Mouse (Mus musculus) neural tube, embryonic 11.5 days (tissue): ENCODE measurements at regions not wholly inside any gene's neighbourhood (a gene's known extent, or its start where the extent isn't known, plus 50 kb on each side); places are given as distances from the start of the nearest gene placed in this dataset.

ENCODE experiments used
- ATAC-seq: fragments of 200-750 bp; cut with Nextera tagmentation; 2 replicates; pipeline ENCODE4 v1.8.0; 2017; ENCODE audit warnings: moderate number of reproducible peaks, mild to moderate bottlenecking, moderate TSS enrichment, moderate library complexity; ENCODE audit not compliant: insufficient read depth, low FRiP score, low TSS enrichment
- DNase-seq: peaks from one replicate; pipeline ENCODE4 v3.0.0-alpha.2; 2015; ENCODE audit warnings: low spot score
- H3K27ac ChIP-seq: fragments of 300-500 bp; sonication (generic); 2 replicates; pipeline ENCODE4 v1.5.1; 2014; ENCODE audit warnings: low read depth, mild to moderate bottlenecking, low read length
- H3K27me3 ChIP-seq: fragments of 300-500 bp; sonication (generic); 2 replicates; pipeline ENCODE4 v1.6.1; 2014; ENCODE audit warnings: mild to moderate bottlenecking, low read length, mixed read lengths; ENCODE audit not compliant: control insufficient read depth, insufficient read depth
- H3K36me3 ChIP-seq: fragments of 300-500 bp; sonication (generic); 2 replicates; pipeline ENCODE4 v1.6.1; 2014; ENCODE audit warnings: mild to moderate bottlenecking, low read length, moderate library complexity, mixed read lengths; ENCODE audit not compliant: control insufficient read depth, insufficient read depth
- H3K4me1 ChIP-seq: fragments of 300-500 bp; sonication (generic); 2 replicates; pipeline ENCODE4 v1.6.1; 2014; ENCODE audit warnings: low read length, mixed read lengths; ENCODE audit not compliant: control insufficient read depth, insufficient read depth
- H3K4me2 ChIP-seq: fragments of 300-500 bp; sonication (generic); 2 replicates; pipeline ENCODE4 v1.6.1; 2014; ENCODE audit warnings: low read depth, mild to moderate bottlenecking, moderate library complexity
- H3K4me3 ChIP-seq: fragments of 300-500 bp; sonication (generic); 2 replicates; pipeline ENCODE4 v1.5.1; 2014; ENCODE audit warnings: low read depth, low read length
- H3K9ac ChIP-seq: fragments of 300-500 bp; sonication (generic); 2 replicates; pipeline ENCODE4 v1.6.1; 2014; ENCODE audit warnings: mild to moderate bottlenecking, low read length
- H3K9me3 ChIP-seq: fragments of 300-500 bp; sonication (generic); 2 replicates; pipeline ENCODE4 v1.6.1; 2016; ENCODE audit warnings: low read length; ENCODE audit not compliant: control insufficient read depth
- WGBS: fragments of 180-500 bp; shearing (Covaris S2); extraction: QIAGEN DNeasy Blood & Tissue Kit; methylation state at CpG from one replicate; pipeline ENCODE4 v1.1.7; 2014; 5-methylcytosine and 5-hydroxymethylcytosine counted together

DNA sequence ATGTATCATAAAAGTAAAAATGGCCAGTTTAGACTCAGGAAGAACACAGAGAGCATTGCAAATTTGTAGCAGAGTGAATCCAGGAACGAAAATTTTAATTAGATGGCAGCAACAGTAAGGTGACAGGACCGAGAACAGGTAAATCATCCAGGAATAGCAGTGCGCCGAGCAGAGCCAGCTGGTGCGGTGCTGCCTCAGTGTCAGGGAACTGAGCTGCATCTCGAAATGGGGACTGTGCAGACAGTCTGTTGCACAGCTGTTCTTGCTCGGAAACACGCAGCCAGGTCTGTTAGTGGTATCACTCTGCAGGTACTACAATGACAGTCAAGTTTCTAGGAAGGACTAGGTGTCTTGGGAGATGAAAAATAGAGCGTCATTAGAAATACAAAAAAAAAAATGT is 490.8 kb downstream of the Prkd1 start:
- no peaks in the 10 kb centered on the region for H3K36me3 ChIP-seq
- DNase-seq (no peak), ATAC-seq (no peak)
- no peaks in the 10 kb centered on the region for H3K27me3 ChIP-seq
- no peak overlapping the region for H3K4me3 ChIP-seq
- 73% methylated on average over 9 of the region's 9 CpGs for WGBS
- no peak overlapping the region for H3K9ac ChIP-seq
- no peak overlapping the region for H3K4me2 ChIP-seq
- no peaks in the 10 kb centered on the region for H3K4me1 ChIP-seq
- no peaks in the 10 kb centered on the region for H3K9me3 ChIP-seq
- H3K27ac ChIP-seq: no peak overlapping the region

DNA sequence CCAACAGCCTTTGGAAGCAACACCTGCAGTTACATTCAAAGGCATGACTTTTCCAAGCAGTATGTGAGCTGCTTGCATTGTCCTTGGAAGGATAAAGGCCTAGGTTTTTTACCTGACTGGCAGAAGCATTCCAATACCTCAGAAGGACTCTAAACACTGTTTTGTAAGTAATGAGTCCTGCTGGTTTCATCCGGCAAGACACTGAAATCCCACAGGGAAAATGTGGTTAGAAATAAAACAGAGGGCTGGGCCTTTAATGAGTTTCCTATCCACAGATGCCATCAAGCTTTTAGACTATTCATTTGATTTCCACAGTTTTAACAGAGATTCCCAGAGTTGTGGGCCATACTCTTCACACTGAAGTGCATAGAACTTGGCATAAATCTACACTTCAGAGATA is 461.6 kb downstream of the Prkd1 start:
- Histone ChIP-seq H3K27ac (no peak overlapping the region), H3K4me1 (peaks cover 7% of the 10 kb centered on the region; the same call in 1 of the 2 replicates), H3K27me3 (no peaks in the 10 kb centered on the region), H3K36me3 (no peaks in the 10 kb centered on the region), H3K4me3 (no peak overlapping the region), H3K4me2 (no peak overlapping the region), H3K9me3 (no peaks in the 10 kb centered on the region), H3K9ac (no peak overlapping the region)
- ATAC-seq: no peak
- 55% methylated on average over 1 of the region's 1 CpGs for WGBS
- no peak for DNase-seq

DNA sequence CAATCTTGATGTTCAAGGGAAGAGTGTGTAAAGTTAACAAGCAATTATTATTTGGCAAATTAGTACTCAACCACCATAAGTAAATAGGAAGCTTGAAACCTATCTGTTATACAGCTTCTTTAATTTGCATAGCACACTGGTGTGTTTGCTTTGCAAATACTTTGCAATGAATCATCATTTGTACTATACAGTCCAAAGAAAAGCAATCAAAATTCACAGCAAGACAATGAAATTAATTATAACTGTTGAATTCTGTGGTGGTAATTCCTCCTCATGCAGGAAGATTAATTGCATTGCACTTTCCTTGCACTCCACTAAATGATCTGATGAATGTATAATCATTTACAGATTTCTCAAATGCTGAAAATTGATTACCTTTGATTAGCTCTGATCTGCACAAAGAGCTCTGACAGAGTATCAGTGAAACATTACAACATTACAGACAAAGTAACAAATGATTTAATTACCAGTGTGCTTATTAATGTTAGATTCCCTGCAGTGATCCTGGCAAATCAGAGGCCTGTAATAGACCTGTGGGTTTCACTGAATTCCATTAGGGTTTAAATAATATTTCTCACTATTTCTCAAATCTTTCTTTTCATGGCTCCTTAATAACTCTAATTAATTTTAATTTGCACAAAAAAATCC is 457.9 kb downstream of the Prkd1 start:
- H3K4me1 ChIP-seq: peaks cover 7% of the 10 kb centered on the region; the same call in 1 of the 2 replicates
- H3K4me2 ChIP-seq: no peak overlapping the region
- no peak overlapping the region for H3K9ac ChIP-seq
- H3K27ac ChIP-seq: no peak overlapping the region
- DNase-seq (no peak), ATAC-seq (no peak)
- H3K9me3 ChIP-seq: no peaks in the 10 kb centered on the region
- no peaks in the 10 kb centered on the region for H3K36me3 ChIP-seq
- H3K4me3 ChIP-seq: no peak overlapping the region
- no peaks in the 10 kb centered on the region for H3K27me3 ChIP-seq

DNA sequence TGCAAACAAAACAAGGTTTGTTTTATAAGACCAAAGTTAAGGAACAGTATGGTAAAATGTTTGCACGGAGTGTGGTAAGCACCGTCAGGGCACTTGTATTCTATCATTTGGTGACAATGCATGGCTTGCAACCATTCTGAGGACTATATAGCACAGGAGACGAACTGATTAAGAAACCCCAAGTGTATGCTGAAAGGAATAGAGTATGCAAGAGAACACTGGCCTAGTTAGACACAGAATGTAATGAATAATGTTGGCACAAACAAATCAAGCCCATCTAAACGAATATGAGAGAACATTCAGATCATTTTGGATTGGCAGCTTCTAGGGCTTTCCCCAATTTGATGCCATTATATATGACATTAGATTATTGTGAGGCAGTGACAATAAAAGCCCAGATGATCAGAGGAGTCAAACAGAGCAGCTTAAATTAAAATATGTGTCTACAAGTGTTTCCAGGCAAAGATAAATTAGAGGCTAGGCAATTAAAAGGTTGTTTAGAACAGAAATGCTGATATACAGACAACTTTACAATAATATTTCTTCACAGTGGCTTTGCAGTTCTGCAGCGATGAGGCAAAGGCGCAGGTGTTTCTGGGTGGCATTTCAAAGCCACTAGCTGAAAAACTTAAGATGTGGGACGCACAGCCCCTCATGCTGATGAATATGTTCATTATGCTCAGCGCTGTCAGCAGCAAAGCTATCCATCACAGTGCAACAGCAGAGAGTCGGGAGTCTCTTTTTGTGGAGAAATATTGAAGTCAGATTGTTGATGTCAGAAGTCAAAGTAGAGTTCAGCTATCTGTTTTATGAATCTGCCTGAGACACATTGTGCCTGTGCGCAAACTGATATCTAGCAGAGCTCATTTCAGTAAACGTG is 456.9 kb downstream of the Prkd1 start:
- Histone ChIP-seq H3K27ac (no peak overlapping the region), H3K36me3 (no peaks in the 10 kb centered on the region), H3K4me1 (peaks cover 7% of the 10 kb centered on the region; the same call in 1 of the 2 replicates), H3K4me3 (no peak overlapping the region), H3K9ac (no peak overlapping the region), H3K9me3 (no peaks in the 10 kb centered on the region), H3K4me2 (no peak overlapping the region), H3K27me3 (no peaks in the 10 kb centered on the region)
- WGBS: 62% methylated on average over 11 of the region's 11 CpGs
- no peak for ATAC-seq
- peak; percentile 22 for DNase-seq

DNA sequence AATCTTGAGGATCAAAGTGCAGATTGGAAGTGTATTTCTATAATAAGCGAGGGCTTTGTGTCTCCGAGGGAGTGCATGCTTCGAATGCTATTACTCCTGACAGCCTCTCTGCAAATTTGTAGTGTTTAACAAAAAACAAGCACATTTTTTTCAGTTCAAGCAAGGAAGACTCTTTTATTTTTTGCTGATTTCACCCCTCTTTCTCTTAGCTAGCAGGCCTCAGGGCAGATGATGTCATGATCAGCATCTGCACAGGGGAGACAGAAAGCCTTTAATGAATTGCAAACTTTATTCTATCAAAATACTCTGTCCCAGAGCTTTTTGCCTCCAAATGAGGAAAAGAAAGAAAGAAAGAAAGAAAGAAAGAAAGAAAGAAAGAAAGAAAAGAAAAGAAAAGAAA is 455.4 kb downstream of the Prkd1 start:
- WGBS: 72% methylated on average over 3 of the region's 3 CpGs
- no peak for ATAC-seq
- no peak overlapping the region for H3K27ac ChIP-seq
- H3K4me2 ChIP-seq: no peak overlapping the region
- no peaks in the 10 kb centered on the region for H3K27me3 ChIP-seq
- peaks cover 7% of the 10 kb centered on the region; the same call in 1 of the 2 replicates for H3K4me1 ChIP-seq
- no peak overlapping the region for H3K4me3 ChIP-seq
- no peaks in the 10 kb centered on the region for H3K36me3 ChIP-seq
- no peak overlapping the region for H3K9ac ChIP-seq
- H3K9me3 ChIP-seq: no peaks in the 10 kb centered on the region
- DNase-seq: no peak

DNA sequence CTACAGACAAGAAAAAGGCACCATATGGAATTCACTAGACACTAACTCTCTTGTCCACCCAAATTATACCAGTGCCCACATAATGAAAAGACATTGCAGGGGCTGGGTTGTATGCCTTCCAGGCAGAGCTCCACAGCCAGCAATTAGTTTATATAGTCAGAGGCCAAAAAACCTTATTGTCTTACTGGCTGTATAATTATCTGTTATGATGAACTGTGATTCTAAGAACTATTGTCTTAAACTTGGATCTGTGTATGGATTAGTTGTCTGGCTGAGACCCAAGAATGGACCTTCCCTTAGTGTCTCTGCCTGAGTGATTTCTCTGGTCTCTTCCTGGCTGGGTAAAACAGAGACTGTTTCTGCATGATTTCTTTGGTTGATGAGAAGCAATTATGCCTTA is 454.2 kb downstream of the Prkd1 start:
- H3K9me3 ChIP-seq: no peaks in the 10 kb centered on the region
- no peak overlapping the region for H3K4me2 ChIP-seq
- ATAC-seq: no peak
- H3K27me3 ChIP-seq: no peaks in the 10 kb centered on the region
- H3K36me3 ChIP-seq: no peaks in the 10 kb centered on the region
- no peak overlapping the region for H3K9ac ChIP-seq
- H3K27ac ChIP-seq: no peak overlapping the region
- no peak for DNase-seq
- H3K4me3 ChIP-seq: no peak overlapping the region
- peaks cover 7% of the 10 kb centered on the region; the same call in 1 of the 2 replicates for H3K4me1 ChIP-seq

DNA sequence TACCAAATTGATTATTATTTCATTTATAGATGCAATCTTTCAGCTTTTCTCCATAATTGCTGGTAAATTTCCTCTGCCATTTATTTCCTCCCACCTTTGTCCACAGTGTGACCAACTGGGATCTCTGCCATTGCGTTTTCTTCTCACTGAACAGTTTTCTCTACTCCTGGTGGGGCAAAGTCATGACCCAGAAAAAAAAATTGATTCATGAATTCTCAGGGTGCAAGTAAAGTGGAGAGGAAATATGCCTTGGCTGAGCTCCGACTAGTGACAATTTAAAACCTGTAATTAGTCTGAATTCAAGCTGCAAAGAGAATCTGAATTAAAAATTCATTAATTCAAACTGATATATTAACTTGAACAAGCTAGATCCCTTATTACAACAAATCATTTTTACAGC is 452.6 kb downstream of the Prkd1 start:
- no peaks in the 10 kb centered on the region for H3K36me3 ChIP-seq
- H3K9me3 ChIP-seq: no peaks in the 10 kb centered on the region
- H3K27me3 ChIP-seq: no peaks in the 10 kb centered on the region
- ATAC-seq: no peak
- H3K4me3 ChIP-seq: no peak overlapping the region
- no peak overlapping the region for H3K9ac ChIP-seq
- H3K4me1 ChIP-seq: peaks cover 7% of the 10 kb centered on the region; the same call in 1 of the 2 replicates
- WGBS: 52% methylated on average over 2 of the region's 2 CpGs
- no peak for DNase-seq
- no peak overlapping the region for H3K27ac ChIP-seq
- H3K4me2 ChIP-seq: no peak overlapping the region

DNA sequence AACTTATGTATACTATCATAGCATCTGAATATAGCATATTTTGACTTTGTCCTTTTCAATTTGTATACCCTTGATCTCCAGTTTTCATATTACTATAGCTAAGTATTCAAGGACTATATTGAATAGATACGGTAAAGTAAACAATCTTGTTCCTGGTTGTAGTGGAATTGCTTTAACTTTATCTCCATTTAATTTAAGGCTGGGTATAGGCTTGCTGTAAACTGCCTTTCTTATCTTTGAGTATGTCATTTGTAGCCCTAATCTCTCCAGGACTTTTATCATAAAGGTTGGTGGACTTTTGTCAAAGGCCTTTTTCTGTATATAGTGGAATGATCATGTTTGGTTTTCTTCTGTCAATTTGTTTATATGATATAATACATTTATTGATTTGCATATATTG is 407.8 kb downstream of the Prkd1 start:
- Histone ChIP-seq H3K4me3 (no peak overlapping the region), H3K9me3 (no peaks in the 10 kb centered on the region), H3K27me3 (no peaks in the 10 kb centered on the region), H3K9ac (no peak overlapping the region), H3K4me2 (no peak overlapping the region), H3K36me3 (no peaks in the 10 kb centered on the region), H3K27ac (no peak overlapping the region), H3K4me1 (no peaks in the 10 kb centered on the region)
- DNase-seq (no peak), ATAC-seq (no peak)
- 94% methylated on average over 1 of the region's 1 CpGs for WGBS

DNA sequence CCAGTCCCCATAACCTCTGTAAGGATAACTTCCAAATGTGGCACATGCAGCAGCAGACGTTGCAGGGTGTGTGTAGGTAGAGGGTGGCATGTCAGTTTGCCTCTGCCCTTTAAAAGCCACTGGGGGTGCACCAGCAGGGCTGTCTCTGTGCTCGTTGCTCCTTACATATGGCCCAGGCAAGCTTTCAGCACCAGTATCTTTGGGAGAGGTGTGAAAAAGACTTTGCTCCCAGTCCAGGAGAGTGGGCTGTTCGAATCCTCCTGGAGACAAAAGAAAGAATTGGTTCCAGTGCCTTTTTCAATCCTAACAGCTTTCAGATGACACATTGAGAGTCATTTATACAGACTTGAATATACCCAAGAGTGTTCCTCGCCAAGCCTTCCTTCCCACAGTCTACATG is 390.0 kb downstream of the Prkd1 start:
- no peak for ATAC-seq
- WGBS: 77% methylated on average over 4 of the region's 4 CpGs
- no peak overlapping the region for H3K4me3 ChIP-seq
- no peaks in the 10 kb centered on the region for H3K9me3 ChIP-seq
- H3K4me2 ChIP-seq: no peak overlapping the region
- H3K4me1 ChIP-seq: no peaks in the 10 kb centered on the region
- no peaks in the 10 kb centered on the region for H3K36me3 ChIP-seq
- no peak for DNase-seq
- no peaks in the 10 kb centered on the region for H3K27me3 ChIP-seq
- H3K9ac ChIP-seq: no peak overlapping the region
- no peak overlapping the region for H3K27ac ChIP-seq
